Mouse (Mus musculus) embryonic fibroblast, embryonic 13.5 days (primary cell): Measurements from ENCODE around the gene Tap1. TPM values are rescaled to one million over a fixed set of nuclear protein-coding genes. Genes with fewer than 3 reads are reported as not detected.
"Not testable (repeated sequence)": the region's sequence is repeated elsewhere in the genome, so short reads cannot be mapped to it uniquely, and the experiment has no call there.

Source experiments
- H3K27ac ChIP-seq: 2 replicates; pipeline ENCODE4 v1.5.1; 2012; ENCODE audit warnings: low read length, control low read depth, inconsistent platforms; ENCODE audit not compliant: insufficient read depth
- H3K4me1 ChIP-seq: 2 replicates; pipeline ENCODE4 v1.6.1; 2011; ENCODE audit warnings: low read length; ENCODE audit not compliant: control insufficient read depth, insufficient read depth
- H3K4me3 ChIP-seq: 2 replicates; pipeline ENCODE4 v1.5.1; 2011; ENCODE audit warnings: mild to moderate bottlenecking, control low read depth, low read length; ENCODE audit not compliant: insufficient read depth
- CTCF ChIP-seq: IDR thresholded peaks from 2 replicates; pipeline ENCODE4 v1.5.1; 2011; ENCODE audit warnings: mild to moderate bottlenecking, control low read depth, low read length, moderate library complexity, borderline replicate concordance; ENCODE audit not compliant: insufficient read depth
- POLR2A ChIP-seq: IDR thresholded peaks from 2 replicates; pipeline ENCODE4 v1.6.1; 2011; ENCODE audit warnings: low read depth, mild to moderate bottlenecking, control low read depth, low read length, moderate library complexity
- polyA plus RNA-seq: library from polyadenylated mRNA; stranded (reverse); fragments of >200 nt; gene quantifications from 2 replicates; pipeline ENCODE4 v1.2.4, GENCODE M21; 2011; ENCODE audit warnings: low read depth; ENCODE audit not compliant: missing spikeins, insufficient read length

The Tap1 gene
- polyA plus RNA-seq, result 17.8 TPM in 2 replicates

DNA sequence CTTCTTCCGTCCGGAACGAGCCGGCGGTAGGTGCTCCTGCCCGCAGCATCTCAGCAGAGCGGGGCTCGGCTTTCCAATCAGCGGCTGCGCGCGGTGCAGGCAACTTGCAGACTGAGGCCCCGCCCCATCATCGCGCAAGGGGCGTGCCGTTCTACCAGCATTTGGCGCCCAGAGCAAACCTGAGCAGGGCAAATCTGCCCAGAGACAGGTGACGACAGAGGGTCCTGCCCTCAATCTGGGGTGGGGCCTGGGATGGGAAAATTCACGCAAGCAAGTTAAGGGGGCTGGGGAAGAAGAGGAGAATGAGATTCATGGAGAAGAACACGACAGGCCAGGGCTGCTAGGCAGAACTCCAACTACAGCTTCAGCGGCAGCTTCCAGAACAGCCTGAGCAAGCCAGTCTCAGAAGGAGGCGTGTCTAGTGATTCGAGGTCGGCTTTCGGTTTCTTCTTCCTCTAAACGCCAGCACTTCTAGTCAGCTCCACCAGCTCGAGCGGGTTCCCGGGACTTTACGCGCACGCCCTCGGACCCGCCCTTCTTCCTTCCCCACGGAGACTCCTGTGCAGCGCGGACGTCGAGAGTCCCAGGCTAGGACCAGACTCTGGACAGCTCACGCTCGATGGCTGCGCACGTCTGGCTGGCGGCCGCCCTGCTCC, at the start of gene Tap1, which contains the start of gene Psmb9:
TSS of gene Tap1 (plus strand) at position 293 of the 656 bp plus-strand sequence.
TSS of gene Psmb9 (minus strand) at position 504 of the 656 bp plus-strand sequence.
- TF ChIP-seq POLR2A (peak; percentile 67), CTCF (no peak)
- Histone ChIP-seq H3K27ac (peak within 1 kb of the TSS; percentile 64), H3K4me1 (no peaks in the 10 kb centered on the region), H3K4me3 (peak within 1 kb of the TSS; percentile 68)

- TF ChIP-seq CTCF, result no peak
- TF ChIP-seq POLR2A, result no peak
- peaks cover 5% of the 10 kb centered on the region; the same call in 1 of the 2 replicates for H3K4me1 ChIP-seq
- H3K4me3 ChIP-seq, result no peak overlapping the region
These were observed 49.8 kb upstream of the Tap1 start for GRCm38 (mm10) chr17:34137601-34138000.

GRCm38 (mm10) chr17:34138655-34139054, 48.7 kb upstream of the Tap1 start:
- Histone ChIP-seq H3K4me3 (no peak overlapping the region), H3K4me1 (peaks cover 5% of the 10 kb centered on the region; the same call in 1 of the 2 replicates), H3K27ac (no peak overlapping the region)
- TF ChIP-seq CTCF (no peak), POLR2A (no peak)

More at GRCm38 (mm10) chr17:34137601-34138000, 49.8 kb upstream of the Tap1 start:
- H3K27ac ChIP-seq, result no peak overlapping the region

- no peak for TF ChIP-seq POLR2A
- TF ChIP-seq CTCF, result no peak
- Histone ChIP-seq H3K4me1 (peaks cover 5% of the 10 kb centered on the region; the same call in 1 of the 2 replicates), H3K4me3 (peak overlapping the region; percentile 45), H3K27ac (no peak overlapping the region)
These were observed 47.9 kb upstream of the Tap1 start for GRCm38 (mm10) chr17:34139416-34139815.

DNA sequence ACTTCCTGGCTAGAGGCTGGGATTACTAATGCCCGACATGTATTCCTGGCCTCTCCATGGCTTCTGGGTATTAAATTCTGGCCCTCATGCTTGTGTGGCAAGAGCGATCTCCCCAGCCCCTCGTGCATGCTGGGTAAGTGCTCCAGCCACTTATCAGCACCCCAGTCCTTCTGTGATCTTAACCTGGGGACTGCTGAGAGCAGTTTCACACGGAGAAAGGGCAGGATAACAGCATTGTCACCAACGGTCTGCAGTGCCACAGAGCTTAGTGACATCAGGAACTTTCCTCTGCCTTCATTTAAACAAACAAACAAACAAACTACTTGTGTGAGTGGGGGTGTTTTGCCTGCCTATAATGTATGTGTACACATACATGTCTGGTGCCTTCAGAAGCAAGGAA, 47.1 kb upstream of the Tap1 start:
- no peak overlapping the region for H3K27ac ChIP-seq
- H3K4me1 ChIP-seq, result peaks cover 5% of the 10 kb centered on the region; the same call in 1 of the 2 replicates
- no peak overlapping the region for H3K4me3 ChIP-seq
- no peak for TF ChIP-seq POLR2A
- TF ChIP-seq CTCF, result no peak

DNA sequence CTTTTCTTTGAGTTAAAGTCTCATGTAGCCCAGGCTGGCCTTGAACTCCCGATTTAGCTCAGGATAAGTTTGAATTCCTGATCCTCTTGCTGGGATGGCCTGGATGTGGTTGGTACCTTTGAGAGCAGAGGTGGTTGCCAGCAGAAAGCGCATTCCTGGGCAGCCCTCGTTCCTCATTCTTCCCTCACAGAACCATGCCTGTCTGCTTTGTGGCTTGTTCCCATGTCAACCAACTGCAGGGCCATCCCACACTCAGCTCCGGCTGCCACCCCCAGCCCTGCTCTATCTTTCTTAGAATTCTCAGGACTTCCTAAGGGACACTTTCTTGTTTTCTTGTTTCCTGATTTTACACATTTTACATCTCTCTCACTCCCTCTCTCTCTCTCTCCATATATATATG, 45.9 kb upstream of the Tap1 start:
- H3K27ac ChIP-seq, result no peak overlapping the region
- H3K4me3 ChIP-seq, result no peak overlapping the region
- H3K4me1 ChIP-seq, result peaks cover 5% of the 10 kb centered on the region; the same call in 1 of the 2 replicates
- TF ChIP-seq CTCF (no peak), POLR2A (no peak)

GRCm38 (mm10) chr17:34142456-34143010, 44.8 kb upstream of the Tap1 start:
- H3K4me1 ChIP-seq, result peaks cover 5% of the 10 kb centered on the region; the same call in 1 of the 2 replicates
- no peak overlapping the region for H3K4me3 ChIP-seq
- TF ChIP-seq CTCF (no peak), POLR2A (no peak)
- H3K27ac ChIP-seq, result no peak overlapping the region

- H3K27ac ChIP-seq, result no peak within 1 kb of the TSS
These were observed 44.3 kb upstream of the Tap1 start, which contains the start of gene H2-DMb2 for GRCm38 (mm10) chr17:34143033-34143432. Gene H2-DMb2, plus strand, starts transcription at chr17:34143307.

GRCm38 (mm10) chr17:34143461-34143860, 43.9 kb upstream of the Tap1 start:
- Histone ChIP-seq H3K4me3 (no peak overlapping the region), H3K4me1 (peaks cover 5% of the 10 kb centered on the region; the same call in 1 of the 2 replicates), H3K27ac (no peak overlapping the region)
- TF ChIP-seq CTCF, result no peak
- TF ChIP-seq POLR2A, result no peak

More at GRCm38 (mm10) chr17:34143033-34143432, 44.3 kb upstream of the Tap1 start, which contains the start of gene H2-DMb2:
- Histone ChIP-seq H3K4me3 (no peak within 1 kb of the TSS), H3K4me1 (peaks cover 5% of the 10 kb centered on the region; the same call in 1 of the 2 replicates)
- no peak for TF ChIP-seq CTCF
- TF ChIP-seq POLR2A, result no peak

DNA sequence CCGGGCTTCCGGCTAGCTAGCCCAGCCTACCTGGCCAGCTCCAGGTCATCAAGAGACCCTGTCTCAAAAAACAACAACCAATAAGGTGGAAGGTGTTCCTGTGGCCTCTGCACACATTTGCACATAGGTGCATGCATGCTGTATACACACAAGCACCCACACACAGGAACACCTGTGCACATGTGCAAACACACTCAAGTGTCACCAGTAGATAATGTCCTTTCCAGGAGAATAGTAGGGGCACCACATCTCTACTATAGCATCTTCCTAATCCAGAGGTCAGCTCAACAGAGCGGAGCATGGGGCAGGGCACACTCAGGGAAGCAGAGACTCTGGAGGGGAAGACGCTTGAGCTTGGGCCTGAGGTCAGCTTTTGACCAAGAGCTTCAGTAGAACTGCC, 43.1 kb upstream of the Tap1 start:
- H3K27ac ChIP-seq, H3K4me3 ChIP-seq, H3K4me1 ChIP-seq: not testable (repeated sequence)
